Mouse (Mus musculus) central nervous system, embryonic 18 days (tissue): Measurements from ENCODE around the gene Tmem8b. TPM values are rescaled to one million over a fixed set of nuclear protein-coding genes. Genes with fewer than 3 reads are reported as not detected.

Experiments used
- polyA plus RNA-seq: library from polyadenylated mRNA; depleted of rRNA; stranded (reverse); fragments of >200 nt; gene quantifications from 2 replicates; pipeline ENCODE4 v1.2.3, GENCODE M21; 2012; rRNA removed

Tmem8b gene
- 18.2 and 24.2 TPM in 2 replicates for polyA plus RNA-seq

DNA sequence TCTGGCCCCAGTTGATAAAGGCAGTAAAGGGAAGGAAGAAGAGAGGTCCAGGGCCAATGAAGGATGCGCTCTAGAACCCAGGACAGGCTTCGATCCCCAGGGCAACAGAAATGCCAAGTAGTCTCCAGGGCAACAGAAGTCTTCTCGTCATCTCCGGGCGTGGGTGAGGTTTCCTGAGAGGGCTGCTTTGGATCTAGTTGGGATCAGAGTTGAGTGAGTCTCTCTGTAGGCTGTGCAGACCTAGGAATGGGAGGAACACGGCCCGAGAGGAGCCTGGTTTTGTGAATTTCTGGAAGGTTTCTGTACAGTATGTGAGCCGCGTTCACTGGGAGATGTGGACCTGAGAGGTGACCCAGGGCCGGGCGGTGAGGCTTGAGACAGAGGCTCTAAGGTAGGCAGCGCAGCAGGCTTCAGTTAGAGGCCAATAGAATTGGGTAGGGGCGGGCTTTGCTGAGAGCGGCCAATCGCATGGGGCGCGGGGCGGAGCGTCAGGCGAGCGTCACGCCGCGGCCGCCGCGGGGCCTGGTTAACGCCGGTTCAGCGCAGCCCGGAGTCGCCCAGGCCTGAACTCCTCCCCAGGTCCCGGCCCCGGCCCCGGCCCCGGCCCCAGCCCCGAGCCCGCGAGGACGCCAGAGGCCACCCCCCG, at the start of gene Tmem8b, which contains the start of gene Fam221b:
Tmem8b (plus strand) TSS at position 190 of the 646 bp plus-strand sequence.
Fam221b (minus strand) TSS at position 364 of the 646 bp plus-strand sequence.

GRCm38 (mm10) chr4:43631046-43631955, 37.5 kb upstream of the Tmem8b start, which contains the start of gene Npr2:
TSS of gene Npr2 (plus strand) at chr4:43631935.

GRCm38 (mm10) chr4:43653161-43654015, 15.4 kb upstream of the Tmem8b start, which contains the start of gene Spag8:
TSS of gene Spag8 (minus strand) at chr4:43653594.

DNA sequence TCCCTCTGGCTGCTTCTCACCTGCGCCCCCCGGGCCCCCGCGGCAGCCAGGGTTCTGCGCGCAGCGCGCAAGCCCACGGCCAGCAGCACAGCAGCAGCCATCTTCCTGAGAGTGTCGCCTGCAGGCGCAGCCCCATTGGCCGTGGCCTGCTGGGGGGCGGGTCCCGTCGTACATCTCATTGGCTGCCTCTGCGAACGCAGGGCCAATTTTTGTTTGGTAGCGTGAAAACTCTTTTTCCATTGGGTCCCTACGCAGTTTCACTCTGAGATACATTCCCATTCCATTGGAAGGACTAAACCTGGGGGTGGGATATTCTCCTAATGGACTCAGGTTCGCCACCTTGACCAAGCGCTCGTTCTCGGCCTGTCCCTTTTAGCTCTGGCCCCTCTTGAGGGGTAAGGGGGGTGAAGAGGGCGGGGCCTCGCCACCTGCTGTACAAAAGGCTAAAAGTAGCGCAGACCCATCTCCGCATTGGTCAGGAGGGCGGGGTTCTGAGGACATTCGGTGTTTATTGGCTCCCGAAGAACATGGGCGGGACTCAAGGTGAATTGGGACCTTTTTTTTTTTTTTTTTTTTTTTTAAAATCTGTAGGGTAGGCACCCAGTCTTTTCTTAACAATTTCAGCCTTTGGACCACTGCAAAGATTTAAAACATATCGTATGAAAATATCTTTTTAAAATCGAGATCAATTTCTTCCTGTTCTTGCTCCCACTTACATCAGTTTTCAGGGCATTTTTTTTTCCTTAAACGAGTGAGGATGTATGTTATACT, 12.2 kb upstream of the Tmem8b start, which contains the start of gene Hint2:
Hint2 (minus strand) TSS at position 128 of the 771 bp plus-strand sequence.

GRCm38 (mm10) chr4:43700707-43701106, 31.9 kb downstream of the Tmem8b start, which contains the start of gene Olfr70:
TSS of gene Olfr70 (minus strand) at chr4:43700807.

GRCm38 (mm10) chr4:43709869-43710268, 41.1 kb downstream of the Tmem8b start, which contains the start of gene Olfr71:
TSS of gene Olfr71 (minus strand) at chr4:43710255.

DNA sequence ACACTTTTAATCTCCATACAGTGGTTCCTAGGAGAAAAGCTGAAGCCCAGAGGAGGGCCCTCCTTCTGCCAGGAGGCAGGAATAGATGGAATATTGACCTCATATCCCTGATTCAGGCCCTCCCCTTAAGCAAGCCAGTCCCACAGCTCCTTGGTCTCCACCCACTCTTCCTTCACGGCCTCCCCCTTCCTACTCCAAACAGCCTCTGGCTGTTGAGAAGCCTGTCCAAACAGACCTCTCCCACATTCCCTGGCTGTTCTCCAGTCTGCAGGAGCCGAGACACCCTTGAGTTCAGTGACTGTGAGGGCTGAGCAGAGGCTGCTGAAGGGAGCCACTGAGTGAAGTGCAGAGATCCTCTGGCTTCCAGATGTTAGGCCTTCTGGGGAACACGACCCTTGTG, 58.2 kb downstream of the Tmem8b start, which contains the start of gene Hrct1:
Hrct1 (plus strand) TSS at position 194 of the 400 bp plus-strand sequence.

DNA sequence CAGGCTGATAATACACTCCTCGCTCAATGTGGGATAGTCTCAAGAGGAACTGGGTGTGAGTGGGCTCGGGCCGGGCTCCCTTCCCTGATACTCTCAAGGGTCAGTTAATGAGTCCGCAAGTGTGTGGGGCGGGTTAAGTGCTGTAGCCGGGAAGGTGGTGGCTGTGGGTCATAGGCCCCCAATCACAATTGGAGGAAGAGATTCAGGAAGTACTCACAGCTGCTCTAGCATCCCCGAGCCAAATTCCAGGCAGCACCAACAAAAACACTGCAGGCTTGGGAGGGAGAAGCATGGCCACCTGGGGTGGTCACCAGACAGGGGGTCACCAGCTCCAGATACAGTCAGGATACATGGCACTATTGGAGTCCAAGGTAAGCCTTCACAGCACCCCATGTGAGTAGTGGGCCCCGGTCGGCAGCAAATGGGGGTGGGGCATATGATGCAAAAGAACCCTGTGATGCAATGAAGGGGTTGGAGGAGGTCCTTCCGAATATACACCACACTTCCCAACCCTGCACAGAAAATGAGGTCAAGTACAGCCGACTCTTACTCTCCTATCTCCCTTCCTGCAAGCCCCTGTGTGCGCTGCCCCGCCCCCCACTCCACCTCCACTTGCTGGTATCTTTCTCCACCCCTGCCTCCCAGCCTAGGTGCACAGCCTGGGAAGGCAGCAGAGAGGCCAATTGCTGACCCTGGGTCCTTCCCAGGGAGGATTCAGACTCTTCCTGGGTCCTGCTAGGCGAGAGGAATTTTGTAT, 61.2 kb downstream of the Tmem8b start, which contains the start of gene Spaar:
Spaar (plus strand) TSS at position 241 of the 757 bp plus-strand sequence.

Other genes with a start within 250 kb of the Tmem8b start
- gene Fam166b, start 239.8 kb upstream of the Tmem8b start, polyA plus RNA-seq: 2.2 and 2.9 TPM in 2 replicates
- 71.9 and 81.1 TPM in 2 replicates for gene Tesk1, start 227.0 kb upstream of the Tmem8b start, polyA plus RNA-seq
- gene Cd72, start 214.3 kb upstream of the Tmem8b start, polyA plus RNA-seq: 0.18 and 0.72 TPM in 2 replicates
- 0.09 and 0.19 TPM in 2 replicates for gene Sit1, start 185.2 kb upstream of the Tmem8b start, polyA plus RNA-seq
- gene Ccdc107, start 176.1 kb upstream of the Tmem8b start, polyA plus RNA-seq: 101 and 113 TPM in 2 replicates
- gene Arhgef39, start 169.3 kb upstream of the Tmem8b start, polyA plus RNA-seq: 10.2 and 13.0 TPM in 2 replicates
- gene Car9, start 162.0 kb upstream of the Tmem8b start, polyA plus RNA-seq: 0.35 and 0.60 TPM in 2 replicates
- 9.1 and 53.0 TPM in 2 replicates for gene Tpm2, start 145.2 kb upstream of the Tmem8b start, polyA plus RNA-seq
- gene Creb3, start 106.6 kb upstream of the Tmem8b start, polyA plus RNA-seq: 54.1 and 62.0 TPM in 2 replicates
- gene Tln1, start 106.3 kb upstream of the Tmem8b start, polyA plus RNA-seq: 55.2 and 59.4 TPM in 2 replicates
- 34.5 and 36.5 TPM in 2 replicates for gene Rgp1, start 90.3 kb upstream of the Tmem8b start, polyA plus RNA-seq
- gene Gba2, start 90.1 kb upstream of the Tmem8b start, polyA plus RNA-seq: 94.5 and 96.8 TPM in 2 replicates
- gene Msmp, start 84.5 kb upstream of the Tmem8b start, polyA plus RNA-seq: not detected in 2 replicates
- gene Npr2, start 37.0 kb upstream of the Tmem8b start, polyA plus RNA-seq: 71.9 and 77.8 TPM in 2 replicates
- gene Spag8, start 15.4 kb upstream of the Tmem8b start, polyA plus RNA-seq: 6.9 and 7.0 TPM in 2 replicates
- gene Hint2, start 12.5 kb upstream of the Tmem8b start, polyA plus RNA-seq: 45.5 and 47.2 TPM in 2 replicates
- 0.30 and 0.33 TPM in 2 replicates for gene Fam221b, start 174 bp downstream of the Tmem8b start, polyA plus RNA-seq
- not detected in 2 replicates for gene Olfr70, start 31.8 kb downstream of the Tmem8b start, polyA plus RNA-seq
- gene Olfr71, start 41.3 kb downstream of the Tmem8b start, polyA plus RNA-seq: not detected in 2 replicates
- 0.53 and 0.57 TPM in 2 replicates for gene Hrct1, start 58.2 kb downstream of the Tmem8b start, polyA plus RNA-seq
- 0.23 and 0.47 TPM in 2 replicates for gene Spaar, start 61.1 kb downstream of the Tmem8b start, polyA plus RNA-seq
- not detected in 2 replicates for gene Olfr159, start 102.0 kb downstream of the Tmem8b start, polyA plus RNA-seq
- not detected in 2 replicates for gene Olfr156, start 154.9 kb downstream of the Tmem8b start, polyA plus RNA-seq
- gene Olfr157, start 171.2 kb downstream of the Tmem8b start, polyA plus RNA-seq: not detected in 2 replicates
- gene Olfr155, start 182.6 kb downstream of the Tmem8b start, polyA plus RNA-seq: not detected in 2 replicates
- 9.9 and 10.3 TPM in 2 replicates for gene Reck, start 206.6 kb downstream of the Tmem8b start, polyA plus RNA-seq